Mouse (Mus musculus): ENCODE results near the gene Msh3.

Gene Msh3

DNA sequence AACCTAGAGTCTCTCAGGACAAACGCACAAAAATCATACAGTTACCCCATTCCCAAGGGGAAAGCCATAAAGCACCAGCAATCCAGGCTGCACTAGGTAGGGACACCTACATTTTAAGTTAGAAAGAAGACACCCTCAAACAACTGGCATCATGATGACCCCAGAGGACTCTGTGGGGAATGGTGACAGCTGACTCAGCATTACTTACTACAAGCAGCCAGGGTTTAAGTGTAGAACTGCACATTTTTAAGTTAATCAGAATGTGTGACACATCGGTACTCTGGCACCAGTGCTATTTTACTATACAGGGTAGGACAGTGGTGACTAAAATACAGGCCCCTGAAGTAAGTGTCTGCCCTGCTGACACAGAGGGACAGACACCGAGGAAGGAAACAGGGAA, 24.2 kb downstream of the Msh3 start:
- no peak for DNase-seq (ENCODE audit: low spot score in 2 of 2)

DNA sequence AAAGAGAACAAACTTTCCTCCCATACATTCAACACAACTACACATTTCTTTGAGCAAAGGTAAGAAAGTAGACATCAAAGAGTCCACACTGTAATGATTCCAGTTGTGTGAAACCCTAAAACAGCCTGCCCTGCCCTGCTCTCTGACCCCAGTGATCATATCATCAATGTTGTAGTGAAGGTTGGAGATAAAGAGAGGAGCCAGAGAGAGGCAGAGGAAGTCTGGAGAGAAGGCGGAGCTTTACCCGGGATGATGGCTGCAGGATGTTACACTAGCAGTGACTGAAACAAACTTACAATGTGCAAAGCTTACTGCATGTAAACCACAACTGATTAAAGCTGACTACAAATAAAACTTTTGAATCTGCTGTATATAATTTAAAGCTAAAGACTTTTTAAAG, 26.8 kb downstream of the Msh3 start:
- DNase-seq (ENCODE audit: low spot score in 2 of 2) = no peak

DNA sequence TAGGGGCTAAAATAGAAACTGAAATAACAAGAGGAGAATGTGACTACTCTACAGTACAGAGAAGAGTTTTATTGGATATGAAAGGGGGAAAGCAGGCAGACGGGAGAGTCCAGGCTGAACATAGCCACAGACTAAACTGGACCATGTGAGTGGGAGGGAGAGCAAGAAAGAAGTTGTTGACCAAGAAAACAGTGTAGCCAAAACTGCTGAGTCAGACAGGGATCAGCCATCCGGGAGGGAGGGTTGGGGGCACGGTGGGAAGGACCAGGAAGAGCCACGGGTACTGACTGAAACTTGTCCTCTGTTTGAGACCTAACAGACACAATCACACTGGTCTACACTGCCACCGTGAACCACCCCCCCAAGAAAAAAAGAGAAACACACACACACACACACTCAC, 28.8 kb downstream of the Msh3 start:
- DNase-seq (ENCODE audit: low spot score in 2 of 2) = no peak

DNA sequence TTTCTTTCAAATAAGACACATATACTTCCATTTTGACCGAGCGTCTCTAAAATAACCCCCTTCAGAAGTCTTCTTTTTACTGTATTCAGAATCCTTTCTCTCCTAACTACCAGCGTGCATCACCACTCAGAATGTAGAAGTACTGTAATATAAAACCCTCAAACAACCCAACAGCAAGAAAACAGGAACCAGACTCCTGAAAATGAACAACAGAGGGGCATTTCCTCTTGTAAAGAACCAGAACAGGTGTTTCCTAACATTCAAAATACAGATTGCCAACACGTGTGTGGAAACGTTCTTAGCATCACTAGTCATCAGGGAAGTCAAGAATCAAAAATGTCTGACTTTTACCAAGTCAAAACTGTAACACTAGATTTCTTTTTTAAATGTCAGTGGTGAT, 34.0 kb downstream of the Msh3 start:
- no peak for DNase-seq (ENCODE audit: low spot score in 2 of 2)

DNA sequence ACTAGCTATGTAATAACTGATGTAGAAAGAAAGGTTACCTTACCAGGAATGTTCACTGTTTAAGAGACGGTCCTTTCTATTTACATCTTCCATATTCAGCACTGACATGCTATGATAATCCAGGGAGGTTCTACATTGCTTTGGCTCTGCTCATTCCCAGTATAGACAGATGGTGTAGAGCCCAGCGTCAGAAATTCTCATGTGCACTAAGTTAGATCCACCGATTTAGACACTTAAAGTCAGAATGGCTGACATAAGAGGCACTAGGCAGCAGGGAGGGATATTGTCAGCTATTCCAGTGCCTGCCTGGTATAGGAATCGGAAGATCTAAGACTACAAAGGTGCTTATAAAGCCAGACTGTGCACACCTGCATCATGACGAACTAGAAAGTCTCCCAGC, 40.2 kb downstream of the Msh3 start:
- peak in 1 of 2 experiments; percentile 52 for DNase-seq (ENCODE audit: low spot score in 2 of 2)

DNA sequence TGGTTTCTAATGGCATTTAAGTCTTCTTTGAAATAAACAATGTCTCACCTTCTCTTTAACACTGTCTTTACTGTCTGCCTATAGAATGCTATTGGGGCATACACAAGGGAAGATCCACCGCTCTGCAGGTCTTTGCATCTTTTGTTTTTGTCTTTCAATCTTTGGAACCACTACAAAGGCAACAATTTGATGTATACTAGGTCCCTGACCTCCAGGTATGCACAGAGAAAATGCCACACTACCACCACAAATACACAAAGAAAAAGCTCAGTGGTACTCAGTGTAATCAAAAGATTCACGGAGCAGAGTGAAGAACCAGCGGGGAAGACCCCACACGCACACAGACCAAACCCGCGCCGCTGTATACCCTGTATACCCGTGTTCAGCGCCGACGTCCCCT, 49.1 kb downstream of the Msh3 start, which contains the start of gene Gm20379:
TSS of gene Gm20379 (plus strand) at position 301 of the 400 bp plus-strand sequence.
- DNase-seq (ENCODE audit: low spot score in 2 of 2) = no peak

DNA sequence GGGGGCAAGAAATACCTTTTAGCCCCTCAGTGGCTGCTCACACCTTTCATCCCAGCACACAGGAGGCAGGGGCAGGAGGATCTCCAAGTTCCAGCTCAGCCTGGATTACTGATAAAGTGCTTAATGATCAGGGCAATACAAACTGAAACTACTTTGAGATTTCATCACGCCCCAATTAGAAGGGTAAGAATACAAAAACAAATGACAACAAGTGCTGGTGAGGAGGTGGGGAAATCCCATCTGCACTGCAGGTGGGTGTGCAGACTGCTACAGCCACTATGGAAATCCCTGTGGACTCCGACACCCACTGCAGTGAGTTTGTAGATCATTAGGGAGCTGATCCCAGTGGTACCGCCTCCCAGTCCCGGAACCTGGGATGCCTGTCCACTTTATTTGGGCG, 50.5 kb downstream of the Msh3 start:
- no peak for DNase-seq (ENCODE audit: low spot score in 2 of 2)

DNA sequence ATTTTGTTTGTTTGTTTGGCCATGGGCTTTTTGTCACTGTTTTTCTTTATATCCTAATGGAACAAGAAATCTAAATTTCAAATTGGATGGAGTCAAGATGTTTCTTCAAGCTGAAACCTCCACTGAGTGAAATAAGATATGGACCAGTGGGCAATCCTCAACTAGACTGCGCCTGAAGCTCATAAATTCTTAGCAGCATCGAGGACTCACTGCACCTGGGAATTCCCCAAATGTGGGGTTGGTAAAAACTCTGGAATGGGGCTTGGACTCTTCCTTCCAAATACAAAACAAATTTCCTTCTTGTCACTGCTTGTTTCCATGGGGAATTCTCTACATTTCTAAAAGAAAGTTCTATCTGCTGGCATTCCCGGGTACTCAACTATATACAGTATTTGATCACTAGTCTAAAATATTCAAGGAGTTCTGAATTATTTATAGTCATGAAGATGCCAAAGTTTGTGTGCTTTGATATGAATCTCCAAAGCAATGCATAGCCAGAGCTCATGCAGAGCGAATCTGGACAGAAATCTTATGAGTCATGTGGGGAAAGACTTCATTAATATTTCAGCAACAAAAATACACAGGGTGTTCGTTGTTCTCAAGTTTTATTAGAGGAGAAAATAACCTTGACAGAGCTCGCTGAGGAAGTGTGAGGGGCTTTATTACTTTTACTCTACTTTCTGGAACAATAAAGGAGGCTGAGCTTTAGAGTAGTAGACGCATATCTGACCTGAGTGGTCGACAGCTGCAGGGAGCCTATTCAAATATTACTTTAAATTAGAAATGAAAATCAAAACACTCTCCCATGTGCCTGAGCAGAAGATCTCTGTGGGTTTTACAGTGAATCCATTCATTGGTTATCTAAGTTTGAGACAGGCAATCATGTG, 51.5 kb downstream of the Msh3 start:
- no peak for DNase-seq (ENCODE audit: low spot score in 2 of 2)

DNA sequence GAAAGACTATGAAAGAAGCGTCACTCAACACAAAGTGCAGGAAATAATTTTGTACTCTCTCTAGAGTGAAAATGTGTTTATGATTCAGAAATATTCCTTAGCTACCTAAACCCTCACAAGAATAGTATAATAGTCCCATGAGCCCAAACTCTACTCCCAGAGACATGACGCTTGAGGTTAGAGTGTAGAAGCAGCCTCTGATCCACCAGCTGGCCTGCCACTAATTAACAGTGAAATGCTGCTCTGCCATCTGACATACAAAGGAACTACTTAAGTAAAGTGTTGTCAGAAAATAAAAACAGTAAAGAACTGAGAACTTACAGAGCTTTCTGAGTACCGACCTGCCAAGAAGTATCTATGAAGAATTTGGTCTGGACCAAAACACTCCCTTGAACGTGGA, 52.3 kb downstream of the Msh3 start:
- DNase-seq (ENCODE audit: low spot score in 2 of 2) = no peak

DNA sequence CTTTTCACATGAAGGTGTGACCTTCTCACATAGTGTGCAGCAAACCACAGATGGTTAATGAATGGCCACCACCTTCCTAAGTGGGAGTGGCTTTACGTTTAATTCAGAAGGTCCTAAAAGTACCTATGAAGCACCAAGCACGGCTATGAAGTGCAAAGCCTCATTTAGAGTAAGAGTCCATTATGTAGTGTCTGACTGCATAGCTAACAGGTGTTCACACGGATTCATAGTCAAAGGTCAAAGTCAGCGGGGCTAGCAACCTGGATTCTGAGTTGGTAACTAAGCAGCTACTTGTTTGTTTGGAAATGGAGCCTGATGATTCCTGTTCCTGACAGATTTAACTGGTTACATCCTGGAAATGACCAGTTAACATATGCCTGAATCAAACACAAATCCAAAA, 53.0 kb downstream of the Msh3 start:
- no peak for DNase-seq (ENCODE audit: low spot score in 2 of 2)

DNA sequence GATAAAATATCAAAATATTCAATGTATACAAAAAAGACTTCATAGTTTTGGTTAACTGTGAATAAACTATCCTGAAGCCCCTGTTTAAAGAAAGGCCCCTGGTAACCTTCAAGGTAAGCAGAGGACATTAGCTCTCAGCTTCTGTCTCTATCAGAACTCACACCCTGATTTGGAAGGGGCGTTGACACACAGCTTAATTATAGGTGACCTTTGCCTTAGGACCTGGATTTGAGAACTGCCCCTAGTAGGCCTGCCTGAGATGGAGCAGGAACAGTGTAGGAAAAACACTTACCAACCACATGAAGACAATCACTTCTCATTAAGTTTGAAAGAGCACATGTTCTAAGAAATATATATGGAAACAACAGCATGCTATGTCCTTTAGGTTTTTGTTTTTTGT, 55.3 kb downstream of the Msh3 start:
- DNase-seq (ENCODE audit: low spot score in 2 of 2) = no peak

DNA sequence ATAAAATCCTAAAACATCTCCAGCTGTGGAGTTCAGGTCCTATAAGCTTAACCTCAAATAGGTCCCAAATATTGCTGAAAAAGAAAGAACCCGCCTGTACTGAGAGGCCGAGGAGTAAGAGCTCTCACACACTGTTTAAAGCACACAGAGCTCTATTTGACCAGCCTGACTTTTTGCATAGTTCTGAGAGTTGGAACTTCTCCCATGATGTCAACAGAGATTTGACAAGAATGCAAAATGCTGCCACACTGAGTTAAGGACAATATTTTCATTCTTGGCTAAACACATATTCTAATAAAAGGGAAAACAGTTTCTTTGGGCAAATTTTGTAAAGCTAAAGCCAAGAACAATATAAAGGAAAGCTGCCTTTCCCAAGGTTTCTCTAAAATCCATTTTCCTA, 57.8 kb downstream of the Msh3 start:
- no peak for DNase-seq (ENCODE audit: low spot score in 2 of 2)

DNA sequence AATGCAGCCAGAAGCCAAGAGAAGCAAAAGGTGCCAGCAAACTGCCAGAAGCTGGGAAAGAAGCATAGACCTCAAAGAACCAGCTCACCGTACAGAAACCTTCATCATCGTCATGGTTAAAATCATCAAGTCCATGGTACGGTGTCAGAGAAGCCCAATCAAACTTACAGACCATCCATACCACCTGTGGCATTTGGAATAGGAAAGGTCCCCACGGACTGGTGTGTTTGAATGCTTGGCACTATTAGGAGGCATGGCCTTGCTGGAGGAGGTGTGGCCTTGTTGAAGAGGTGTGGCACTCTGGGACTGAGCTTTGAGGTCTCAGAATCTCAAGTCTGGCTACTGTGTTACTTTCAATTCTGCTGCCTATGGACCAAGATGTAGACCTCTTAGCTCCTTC, 58.3 kb downstream of the Msh3 start:
- DNase-seq (ENCODE audit: low spot score in 2 of 2) = no peak

DNA sequence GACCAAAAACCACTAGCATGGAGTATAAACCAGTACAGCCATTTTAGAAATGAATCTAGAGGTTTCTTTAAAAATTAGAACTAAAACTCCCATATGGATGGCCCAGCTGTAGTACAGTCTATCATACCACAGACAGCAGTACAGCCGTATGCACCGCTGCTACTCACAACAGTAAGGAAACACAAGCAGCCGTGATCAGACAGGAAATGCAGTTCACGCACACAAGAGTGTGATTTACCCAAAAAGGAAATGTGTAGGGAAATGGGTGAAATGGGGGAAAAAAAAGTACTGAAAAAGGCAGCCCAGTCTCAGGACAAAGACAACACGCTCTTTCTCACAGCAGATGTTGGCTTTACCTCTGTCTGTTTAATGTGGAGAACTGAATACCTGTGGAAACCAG, 60.9 kb downstream of the Msh3 start:
- DNase-seq (ENCODE audit: low spot score in 2 of 2) = no peak

DNA sequence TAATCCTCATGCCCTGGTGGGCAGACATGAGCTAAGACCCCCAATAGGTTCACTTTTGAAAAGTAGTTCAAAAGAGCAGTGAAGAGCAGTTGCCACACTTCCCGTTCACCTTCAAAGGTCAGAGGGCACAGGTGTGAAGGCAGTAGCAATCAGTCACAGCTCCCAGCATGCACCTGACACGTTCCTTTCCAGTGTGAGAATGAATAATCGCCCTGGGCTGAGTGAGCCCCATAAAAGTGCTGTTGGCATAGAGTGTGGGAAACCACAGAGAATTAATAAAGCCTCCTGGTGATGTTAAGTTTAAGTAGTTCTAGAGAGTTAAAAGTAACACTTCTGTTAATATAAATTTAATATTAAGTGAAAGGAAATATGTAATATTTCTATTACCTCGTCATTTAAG, 63.2 kb downstream of the Msh3 start:
- no peak for DNase-seq (ENCODE audit: low spot score in 2 of 2)

DNA sequence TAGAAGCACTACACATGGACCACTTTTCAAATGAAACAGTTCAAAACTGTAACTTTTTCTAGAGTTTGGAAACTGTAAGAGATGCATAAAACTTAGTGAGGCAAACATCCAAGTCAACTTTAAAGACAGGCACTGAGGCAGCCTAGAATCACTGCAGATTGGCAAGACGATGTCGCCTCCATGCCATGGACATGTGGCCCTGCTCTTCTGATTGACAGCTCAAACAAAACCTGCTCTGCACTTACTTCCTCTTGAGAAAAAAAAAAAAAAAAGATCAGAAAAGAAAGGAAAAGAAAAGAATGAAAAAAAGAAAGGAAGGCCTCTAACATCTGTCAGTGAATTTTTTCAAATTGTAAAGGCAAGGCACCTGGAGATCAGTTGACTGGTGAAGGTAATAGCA, 77.8 kb downstream of the Msh3 start:
- no peak for DNase-seq (ENCODE audit: low spot score in 2 of 2)

DNA sequence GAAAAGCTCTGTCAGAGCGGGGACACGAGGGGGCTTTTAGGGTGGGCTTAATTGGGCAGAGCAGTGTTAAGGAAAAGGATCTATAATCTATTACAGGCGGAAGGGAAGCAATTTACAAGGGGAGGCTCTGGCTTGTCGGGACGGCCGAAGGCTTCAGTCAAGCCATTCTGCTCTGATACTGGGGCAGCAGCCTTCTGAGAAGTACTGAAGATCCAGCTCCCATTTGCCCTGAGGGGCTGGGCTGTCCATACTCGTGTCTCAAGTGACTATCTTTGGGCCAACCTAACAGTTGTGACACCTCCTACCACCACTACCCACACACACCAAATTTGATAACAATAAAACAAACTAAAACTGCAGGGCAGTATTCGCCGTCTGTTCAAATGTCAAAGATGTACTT, 79.5 kb downstream of the Msh3 start:
- DNase-seq (ENCODE audit: low spot score in 2 of 2) = no peak

DNA sequence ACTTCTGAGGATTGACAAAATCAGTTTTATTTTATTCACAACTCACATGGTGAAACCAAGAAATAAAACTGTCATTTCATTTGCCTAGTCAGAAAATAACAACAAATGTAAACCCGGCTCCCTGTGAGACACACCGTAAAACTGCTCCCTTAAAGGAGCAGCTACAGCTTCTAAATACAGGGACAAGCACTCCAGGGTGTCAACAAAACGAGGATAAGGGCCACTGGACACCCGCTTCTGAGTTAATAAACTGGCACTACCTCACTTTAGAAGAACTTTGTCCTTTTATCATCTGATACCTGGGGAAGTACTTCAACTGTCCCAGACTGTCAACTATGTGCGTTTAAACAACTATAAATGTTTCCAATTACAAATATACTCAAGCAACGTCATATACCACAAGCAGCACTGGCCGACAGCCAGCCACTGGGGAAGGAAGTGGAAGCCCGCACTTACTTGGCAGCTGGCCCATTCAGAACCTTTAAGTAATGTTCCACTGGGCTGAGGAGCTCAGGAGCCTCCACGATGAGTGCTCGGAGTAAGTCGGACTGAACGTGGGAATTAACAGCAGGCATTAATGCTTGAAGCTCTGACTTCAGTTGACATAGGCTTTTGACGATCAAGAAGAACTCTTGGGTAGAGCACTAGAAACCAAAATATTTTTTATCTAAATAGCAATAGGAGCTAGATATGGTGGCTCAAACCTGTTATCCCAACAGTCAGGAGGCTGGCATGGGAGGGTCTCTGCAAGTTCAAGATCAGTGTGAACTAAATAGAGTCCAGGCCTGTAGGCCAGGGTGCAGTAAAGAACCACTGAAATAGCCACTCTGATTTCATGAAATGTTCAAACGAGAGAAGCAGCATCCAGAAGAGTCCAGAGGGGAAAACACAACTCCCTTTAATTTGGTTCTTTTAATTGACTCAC, 80.3 kb downstream of the Msh3 start:
- peak; percentile 83 to 84 for DNase-seq (ENCODE audit: low spot score in 2 of 2)

DNA sequence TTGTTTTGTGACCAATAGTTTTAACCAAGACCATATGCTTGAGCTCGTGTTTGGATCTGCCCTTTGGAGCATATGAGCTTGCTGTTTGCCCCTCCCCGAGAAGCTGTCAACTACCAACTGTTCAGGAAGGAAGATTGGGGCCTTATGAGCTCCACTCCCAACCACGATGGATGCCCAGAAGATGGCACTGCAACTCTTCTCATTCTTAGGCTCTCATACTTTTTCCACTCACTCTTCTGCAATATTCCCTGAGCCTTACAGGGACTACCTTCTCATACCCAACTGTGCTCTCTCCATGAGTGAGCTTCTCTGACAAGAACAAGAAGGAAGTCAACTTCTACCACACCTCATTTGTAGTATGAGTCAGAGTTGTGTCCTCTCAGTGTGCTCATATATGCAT, 87.7 kb downstream of the Msh3 start:
- DNase-seq (ENCODE audit: low spot score in 2 of 2) = no peak

DNA sequence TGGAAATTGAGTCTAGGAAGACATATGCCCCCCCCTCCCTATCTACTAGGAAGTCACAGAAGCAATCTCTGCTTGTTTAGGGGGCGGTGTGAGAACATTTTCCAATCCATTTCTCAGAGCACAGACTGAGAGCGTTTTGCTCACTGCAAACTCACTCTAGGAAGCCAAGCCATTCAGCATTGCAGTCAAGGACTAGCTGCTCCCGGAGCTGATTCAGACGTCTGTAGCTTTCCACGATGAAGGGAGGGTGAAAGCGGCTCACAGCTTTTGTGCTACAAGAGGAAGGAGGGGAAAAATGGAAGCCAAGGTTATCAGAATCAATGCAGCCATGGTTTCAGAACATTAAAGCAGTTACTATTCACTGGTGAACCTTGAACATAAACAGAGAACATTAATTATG, 91.2 kb downstream of the Msh3 start:
- no peak for DNase-seq (ENCODE audit: low spot score in 2 of 2)

DNA sequence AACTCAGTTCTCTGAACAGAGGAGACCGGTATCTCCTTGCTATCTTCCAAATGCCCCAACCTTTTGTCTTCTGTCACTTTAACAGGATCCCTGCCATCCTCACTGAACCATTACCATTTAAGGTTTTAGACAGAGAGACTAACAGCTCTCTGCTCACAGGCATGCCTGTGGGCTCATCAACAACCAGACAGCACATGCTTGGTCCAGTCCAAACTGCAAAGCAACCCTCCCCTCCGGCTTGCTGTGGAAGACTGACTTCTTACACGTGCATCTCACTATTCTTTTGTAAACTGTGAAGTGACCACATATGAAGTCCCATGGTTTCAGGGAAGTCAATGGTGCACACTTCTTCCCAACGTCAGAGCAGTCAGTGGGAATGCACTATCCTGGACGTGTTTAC, 93.5 kb downstream of the Msh3 start:
- DNase-seq (ENCODE audit: low spot score in 2 of 2) = no peak

DNA sequence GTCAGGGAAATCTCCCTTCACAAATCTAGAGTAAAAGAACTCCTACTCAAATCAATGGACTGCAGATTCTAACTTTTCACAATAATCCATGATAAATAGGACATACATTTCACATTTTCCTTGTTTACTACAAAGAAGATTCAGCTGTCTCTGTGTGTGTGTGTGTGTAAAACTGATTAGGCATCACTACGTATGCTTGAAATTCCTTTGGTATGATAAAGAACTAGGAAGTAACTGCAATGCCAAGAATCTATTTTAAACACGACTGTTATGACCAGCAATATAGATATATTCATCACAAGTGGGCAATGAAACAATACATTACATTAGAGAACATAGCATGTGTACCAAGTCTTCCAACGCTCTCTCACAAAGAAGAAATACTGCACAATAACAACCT, 99.3 kb downstream of the Msh3 start:
- no peak for DNase-seq (ENCODE audit: low spot score in 2 of 2)

DNA sequence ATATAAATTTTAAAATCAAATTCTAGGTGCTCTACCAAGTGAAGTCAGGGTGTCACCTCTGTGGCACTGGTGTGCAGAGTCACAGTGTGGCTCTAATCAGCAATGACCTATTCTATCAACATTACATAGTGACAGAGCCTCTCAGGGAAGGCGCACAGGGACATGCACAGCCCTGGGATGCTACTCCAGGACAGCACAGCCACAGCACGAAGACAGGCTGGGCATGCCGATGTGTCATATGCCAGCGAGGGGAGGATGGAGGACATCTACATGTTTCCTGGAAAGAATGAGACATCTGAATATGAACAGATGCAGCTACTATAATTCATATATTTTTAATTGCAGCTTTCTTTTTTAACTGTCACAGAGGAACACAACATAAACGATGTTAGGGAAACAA, 101.0 kb downstream of the Msh3 start:
- no peak for DNase-seq (ENCODE audit: low spot score in 2 of 2)
